Mouse (Mus musculus): ENCODE results near the gene Mical1. TPM values are rescaled to one million over a fixed set of nuclear protein-coding genes. Genes with fewer than 3 reads are reported as not detected.

The Mical1 gene
- total RNA-seq, 1 experiment from 2014 or later: 25.5 TPM

- ATAC-seq (replicated peaks; ENCODE audit: low read depth, poor library complexity, severe bottlenecking): no peak
Measured at GRCm38 (mm10) chr10:41474981-41475391, 1.1 kb upstream of the Mical1 start.

- no peak for ATAC-seq (replicated peaks; ENCODE audit: low read depth, poor library complexity, severe bottlenecking)
Measured at GRCm38 (mm10) chr10:41477018-41477277, 834 bp downstream of the Mical1 start.

GRCm38 (mm10) chr10:41477278-41478181, 1.4 kb downstream of the Mical1 start:
- peak; percentile 43 for ATAC-seq (replicated peaks; ENCODE audit: low read depth, poor library complexity, severe bottlenecking)

GRCm38 (mm10) chr10:41479961-41480360, 3.8 kb downstream of the Mical1 start:
- no peak for ATAC-seq (replicated peaks; ENCODE audit: low read depth, poor library complexity, severe bottlenecking)

GRCm38 (mm10) chr10:41480938-41481880, 5.1 kb downstream of the Mical1 start:
- ATAC-seq (replicated peaks; ENCODE audit: low read depth, poor library complexity, severe bottlenecking): 0 out of 2 replicates have a peak, but pooled peaks have one; percentile 12

GRCm38 (mm10) chr10:41482446-41482845, 6.3 kb downstream of the Mical1 start:
- ATAC-seq (replicated peaks; ENCODE audit: low read depth, poor library complexity, severe bottlenecking): no peak

GRCm38 (mm10) chr10:41485778-41486177, 9.7 kb downstream of the Mical1 start:
- ATAC-seq (replicated peaks; ENCODE audit: low read depth, poor library complexity, severe bottlenecking): no peak

GRCm38 (mm10) chr10:41486506-41487170, 10.5 kb downstream of the Mical1 start:
- no peak for ATAC-seq (replicated peaks; ENCODE audit: low read depth, poor library complexity, severe bottlenecking)

GRCm38 (mm10) chr10:41488877-41489276, 12.8 kb downstream of the Mical1 start:
- ATAC-seq (replicated peaks; ENCODE audit: low read depth, poor library complexity, severe bottlenecking): peak; percentile 37

- no peak for ATAC-seq (replicated peaks; ENCODE audit: low read depth, poor library complexity, severe bottlenecking)
Measured at GRCm38 (mm10) chr10:41489294-41489693, 13.2 kb downstream of the Mical1 start.

- peak; percentile 95 for ATAC-seq (replicated peaks; ENCODE audit: low read depth, poor library complexity, severe bottlenecking)
Measured at GRCm38 (mm10) chr10:41489708-41490517, 13.8 kb downstream of the Mical1 start, which contains the start of the genes Smpd2 and Ppil6. Smpd2 (minus strand) TSS chr10:41490369. Ppil6 (plus strand) TSS chr10:41490439.

- no peak for ATAC-seq (replicated peaks; ENCODE audit: low read depth, poor library complexity, severe bottlenecking)
Measured at GRCm38 (mm10) chr10:41490518-41490873, 14.4 kb downstream of the Mical1 start.

- no peak for ATAC-seq (replicated peaks; ENCODE audit: low read depth, poor library complexity, severe bottlenecking)
Measured at GRCm38 (mm10) chr10:41491111-41491510, 15.0 kb downstream of the Mical1 start.

GRCm38 (mm10) chr10:41500941-41501340, 24.8 kb downstream of the Mical1 start:
- no peak for ATAC-seq (replicated peaks; ENCODE audit: low read depth, poor library complexity, severe bottlenecking)

- ATAC-seq (replicated peaks; ENCODE audit: low read depth, poor library complexity, severe bottlenecking): no peak
Measured at GRCm38 (mm10) chr10:41504996-41505395, 28.9 kb downstream of the Mical1 start.

GRCm38 (mm10) chr10:41505446-41505845, 29.3 kb downstream of the Mical1 start:
- ATAC-seq (replicated peaks; ENCODE audit: low read depth, poor library complexity, severe bottlenecking): peak; percentile 85

GRCm38 (mm10) chr10:41509160-41509559, 33.0 kb downstream of the Mical1 start:
- peak; percentile 80 for ATAC-seq (replicated peaks; ENCODE audit: low read depth, poor library complexity, severe bottlenecking)

- no peak for ATAC-seq (replicated peaks; ENCODE audit: low read depth, poor library complexity, severe bottlenecking)
Measured at GRCm38 (mm10) chr10:41514301-41514700, 38.2 kb downstream of the Mical1 start.

GRCm38 (mm10) chr10:41514921-41515320, 38.8 kb downstream of the Mical1 start:
- no peak for ATAC-seq (replicated peaks; ENCODE audit: low read depth, poor library complexity, severe bottlenecking)
